Mouse (Mus musculus): ENCODE data around the gene Ccdc80. TPM values are rescaled to one million over a fixed set of nuclear protein-coding genes. Genes with fewer than 3 reads are reported as not detected.

The Ccdc80 gene
- polyA plus RNA-seq, 1 experiment: 21.7 TPM

- H3K27me3 ChIP-seq (ENCODE audit: control insufficient read depth, insufficient read depth, insufficient read length): no peaks in the 10 kb centered on the region
- H3K4me2 ChIP-seq (ENCODE audit: low read depth): no peak overlapping the region
- TF ChIP-seq MYOG (IDR thresholded peaks at IDR 0.05; ENCODE audit: control insufficient read depth in 1 of 3, insufficient read depth in 1 of 3, insufficient read length in 2 of 3, low read depth in 2 of 3) (no peak), REST (IDR thresholded peaks at IDR 0.05; ENCODE audit: insufficient read depth, insufficient read length) (no peak), MYOD1 (IDR thresholded peaks at IDR 0.05; ENCODE audit: control insufficient read depth in 1 of 3, insufficient read length in 2 of 3, low read depth in 2 of 3) (no peak), SRF (IDR thresholded peaks at IDR 0.05; ENCODE audit: control insufficient read depth, insufficient read length, low read depth) (no peak), POLR2AphosphoS2 (IDR thresholded peaks at IDR 0.05; ENCODE audit: insufficient read length, low read depth) (no peak), MAX (IDR thresholded peaks at IDR 0.05; ENCODE audit: low read depth) (no peak), USF1 (IDR thresholded peaks at IDR 0.05; ENCODE audit: low read depth) (no peak), TCF3 (IDR thresholded peaks at IDR 0.05; ENCODE audit: insufficient read length, low read depth) (no peak), POLR2A (IDR thresholded peaks at IDR 0.05; ENCODE audit: insufficient read length, low read depth) (no peak), E2F4 (IDR thresholded peaks at IDR 0.05; ENCODE audit: insufficient read depth) (no peak), CEBPB (IDR thresholded peaks at IDR 0.05; ENCODE audit: insufficient read depth, poor library complexity, severe bottlenecking) (no peak), TCF12 (IDR thresholded peaks at IDR 0.05; ENCODE audit: insufficient read depth, poor library complexity, severe bottlenecking) (no peak)
- no peaks in the 10 kb centered on the region for H3K79me2 ChIP-seq (ENCODE audit: control insufficient read depth, insufficient read depth)
- H3K4me3 ChIP-seq: no peak overlapping the region
- no peaks in the 10 kb centered on the region for H3K36me3 ChIP-seq (ENCODE audit: control insufficient read depth, insufficient read depth)
- H3ac ChIP-seq (ENCODE audit: control insufficient read depth, insufficient read length): no peak overlapping the region
These were observed 31.3 kb downstream of the Ccdc80 start for GRCm38 (mm10) chr16:45124230-45125203.

- Histone ChIP-seq H3K79me2 (ENCODE audit: control insufficient read depth, insufficient read depth) (no peaks in the 10 kb centered on the region), H3ac (ENCODE audit: control insufficient read depth, insufficient read length) (no peak overlapping the region), H3K36me3 (ENCODE audit: control insufficient read depth, insufficient read depth) (no peaks in the 10 kb centered on the region), H3K4me2 (ENCODE audit: low read depth) (no peak overlapping the region), H3K27me3 (ENCODE audit: control insufficient read depth, insufficient read depth, insufficient read length) (no peaks in the 10 kb centered on the region), H3K4me3 (no peak overlapping the region)
- TF ChIP-seq POLR2A (IDR thresholded peaks at IDR 0.05; ENCODE audit: insufficient read length, low read depth): no peak
- no peak for TF ChIP-seq TCF3 (IDR thresholded peaks at IDR 0.05; ENCODE audit: insufficient read length, low read depth)
- no peak for TF ChIP-seq TCF12 (IDR thresholded peaks at IDR 0.05; ENCODE audit: insufficient read depth, poor library complexity, severe bottlenecking)
- TF ChIP-seq CEBPB (IDR thresholded peaks at IDR 0.05; ENCODE audit: insufficient read depth, poor library complexity, severe bottlenecking): no peak
- no peak for TF ChIP-seq REST (IDR thresholded peaks at IDR 0.05; ENCODE audit: insufficient read depth, insufficient read length)
- TF ChIP-seq USF1 (IDR thresholded peaks at IDR 0.05; ENCODE audit: low read depth): no peak
- no peak for TF ChIP-seq POLR2AphosphoS2 (IDR thresholded peaks at IDR 0.05; ENCODE audit: insufficient read length, low read depth)
- TF ChIP-seq MYOG (IDR thresholded peaks at IDR 0.05; ENCODE audit: control insufficient read depth in 1 of 3, insufficient read depth in 1 of 3, insufficient read length in 2 of 3, low read depth in 2 of 3): no peak
- no peak for TF ChIP-seq MAX (IDR thresholded peaks at IDR 0.05; ENCODE audit: low read depth)
- no peak for TF ChIP-seq SRF (IDR thresholded peaks at IDR 0.05; ENCODE audit: control insufficient read depth, insufficient read length, low read depth)
- TF ChIP-seq E2F4 (IDR thresholded peaks at IDR 0.05; ENCODE audit: insufficient read depth): no peak
- TF ChIP-seq MYOD1 (IDR thresholded peaks at IDR 0.05; ENCODE audit: control insufficient read depth in 1 of 3, insufficient read length in 2 of 3, low read depth in 2 of 3): no peak
These were observed 34.9 kb downstream of the Ccdc80 start for GRCm38 (mm10) chr16:45127936-45128710.

GRCm38 (mm10) chr16:45141711-45142110, 48.5 kb downstream of the Ccdc80 start:
- Histone ChIP-seq H3K36me3 (ENCODE audit: control insufficient read depth, insufficient read depth) (peaks cover 22% of the 10 kb centered on the region), H3K27me3 (ENCODE audit: control insufficient read depth, insufficient read depth, insufficient read length) (no peaks in the 10 kb centered on the region)
- TF ChIP-seq USF1 (IDR thresholded peaks at IDR 0.05; ENCODE audit: low read depth): no peak
- TF ChIP-seq POLR2A (IDR thresholded peaks at IDR 0.05; ENCODE audit: insufficient read length, low read depth): no peak
- no peak for TF ChIP-seq SRF (IDR thresholded peaks at IDR 0.05; ENCODE audit: control insufficient read depth, insufficient read length, low read depth)
- no peak for TF ChIP-seq MYOG (IDR thresholded peaks at IDR 0.05; ENCODE audit: control insufficient read depth in 1 of 3, insufficient read depth in 1 of 3, insufficient read length in 2 of 3, low read depth in 2 of 3)
- no peak for TF ChIP-seq POLR2AphosphoS2 (IDR thresholded peaks at IDR 0.05; ENCODE audit: insufficient read length, low read depth)
- TF ChIP-seq TCF12 (IDR thresholded peaks at IDR 0.05; ENCODE audit: insufficient read depth, poor library complexity, severe bottlenecking): no peak
- no peak for TF ChIP-seq REST (IDR thresholded peaks at IDR 0.05; ENCODE audit: insufficient read depth, insufficient read length)
- TF ChIP-seq MYOD1 (IDR thresholded peaks at IDR 0.05; ENCODE audit: control insufficient read depth in 1 of 3, insufficient read length in 2 of 3, low read depth in 2 of 3): no peak
- no peak for TF ChIP-seq MAX (IDR thresholded peaks at IDR 0.05; ENCODE audit: low read depth)
- TF ChIP-seq TCF3 (IDR thresholded peaks at IDR 0.05; ENCODE audit: insufficient read length, low read depth): no peak
- TF ChIP-seq CEBPB (IDR thresholded peaks at IDR 0.05; ENCODE audit: insufficient read depth, poor library complexity, severe bottlenecking): no peak
- TF ChIP-seq E2F4 (IDR thresholded peaks at IDR 0.05; ENCODE audit: insufficient read depth): no peak

GRCm38 (mm10) chr16:45142565-45142964, 49.4 kb downstream of the Ccdc80 start:
- H3K27me3 ChIP-seq (ENCODE audit: control insufficient read depth, insufficient read depth, insufficient read length): no peaks in the 10 kb centered on the region
- H3K79me2 ChIP-seq (ENCODE audit: control insufficient read depth, insufficient read depth): no peaks in the 10 kb centered on the region
- no peak overlapping the region for H3K4me3 ChIP-seq
- TF ChIP-seq REST (IDR thresholded peaks at IDR 0.05; ENCODE audit: insufficient read depth, insufficient read length): no peak
- no peak for TF ChIP-seq MAX (IDR thresholded peaks at IDR 0.05; ENCODE audit: low read depth)
- no peak for TF ChIP-seq SRF (IDR thresholded peaks at IDR 0.05; ENCODE audit: control insufficient read depth, insufficient read length, low read depth)
- no peak for TF ChIP-seq MYOG (IDR thresholded peaks at IDR 0.05; ENCODE audit: control insufficient read depth in 1 of 3, insufficient read depth in 1 of 3, insufficient read length in 2 of 3, low read depth in 2 of 3)
- no peak for TF ChIP-seq POLR2A (IDR thresholded peaks at IDR 0.05; ENCODE audit: insufficient read length, low read depth)
- no peak for TF ChIP-seq MYOD1 (IDR thresholded peaks at IDR 0.05; ENCODE audit: control insufficient read depth in 1 of 3, insufficient read length in 2 of 3, low read depth in 2 of 3)
- TF ChIP-seq TCF3 (IDR thresholded peaks at IDR 0.05; ENCODE audit: insufficient read length, low read depth): no peak
- no peak for TF ChIP-seq POLR2AphosphoS2 (IDR thresholded peaks at IDR 0.05; ENCODE audit: insufficient read length, low read depth)
- TF ChIP-seq E2F4 (IDR thresholded peaks at IDR 0.05; ENCODE audit: insufficient read depth): no peak
- no peak for TF ChIP-seq CEBPB (IDR thresholded peaks at IDR 0.05; ENCODE audit: insufficient read depth, poor library complexity, severe bottlenecking)
- TF ChIP-seq TCF12 (IDR thresholded peaks at IDR 0.05; ENCODE audit: insufficient read depth, poor library complexity, severe bottlenecking): no peak
- TF ChIP-seq USF1 (IDR thresholded peaks at IDR 0.05; ENCODE audit: low read depth): no peak
- peaks cover 22% of the 10 kb centered on the region for H3K36me3 ChIP-seq (ENCODE audit: control insufficient read depth, insufficient read depth)
- H3K4me2 ChIP-seq (ENCODE audit: low read depth): no peak overlapping the region
- H3ac ChIP-seq (ENCODE audit: control insufficient read depth, insufficient read length): no peak overlapping the region

More at GRCm38 (mm10) chr16:45141711-45142110, 48.5 kb downstream of the Ccdc80 start:
- Histone ChIP-seq H3K4me2 (ENCODE audit: low read depth) (no peak overlapping the region), H3K79me2 (ENCODE audit: control insufficient read depth, insufficient read depth) (no peaks in the 10 kb centered on the region), H3K4me3 (no peak overlapping the region), H3ac (ENCODE audit: control insufficient read depth, insufficient read length) (no peak overlapping the region)

Data from myocyte (in vitro differentiated cells).